Mouse (Mus musculus) MEL (cell line): ENCODE results near the gene Zfp568.

ENCODE experiments used
- CHD1 ChIP-seq: IDR thresholded peaks from 2 replicates; pipeline ENCODE4 v1.6.1; 2012; ENCODE audit warnings: low read depth, mild to moderate bottlenecking, inconsistent platforms, low read length, improper control_type of control experiment
- CTCF ChIP-seq, 3 experiments: IDR thresholded peaks in 2 of 3; conservative IDR thresholded peaks in 1 of 3; 2 replicates each; pipeline ENCODE4 v1.5.1; 2011 to 2012; ENCODE audit warnings: low read length in 3 of 3, low read depth in 2 of 3, mild to moderate bottlenecking in 2 of 3, improper control_type of control experiment in 1 of 3, inconsistent platforms in 1 of 3, mixed read lengths in 1 of 3, moderate library complexity in 1 of 3; ENCODE audit not compliant: control insufficient read depth in 1 of 3, insufficient read depth in 1 of 3, poor library complexity in 1 of 3, severe bottlenecking in 1 of 3
- EP300 ChIP-seq, 2 experiments: IDR thresholded peaks; 2 replicates each; pipeline ENCODE4 v1.6.1; 2011; ENCODE audit warnings: improper control_type of control experiment in 2 of 2, low read length in 2 of 2, low read depth in 1 of 2, mild to moderate bottlenecking in 1 of 2
- GATA1 ChIP-seq: IDR thresholded peaks from 2 replicates; pipeline ENCODE4 v1.6.1; 2011; ENCODE audit warnings: low read depth, low read length, improper control_type of control experiment
- HCFC1 ChIP-seq: IDR thresholded peaks from 2 replicates; pipeline ENCODE4 v1.6.1; 2012; ENCODE audit warnings: low read depth, mild to moderate bottlenecking, inconsistent platforms, low read length, improper control_type of control experiment, moderate library complexity
- JUND ChIP-seq: IDR thresholded peaks from 2 replicates; pipeline ENCODE4 v1.6.1; 2011; ENCODE audit warnings: low read depth, mild to moderate bottlenecking, improper control_type of control experiment, low read length
- MAX ChIP-seq: IDR thresholded peaks from 2 replicates; pipeline ENCODE4 v1.6.1; 2011; ENCODE audit warnings: low read length, improper control_type of control experiment
- MAZ ChIP-seq: IDR thresholded peaks from 2 replicates; pipeline ENCODE4 v1.6.1; 2012; ENCODE audit warnings: low read depth, mild to moderate bottlenecking, inconsistent platforms, low read length, improper control_type of control experiment
- POLR2A ChIP-seq, 2 experiments: IDR thresholded peaks; 2 replicates each; pipeline ENCODE4 v1.6.1; 2011 to 2012; ENCODE audit warnings: low read length in 2 of 2, mild to moderate bottlenecking in 2 of 2, control low read depth in 1 of 2, improper control_type of control experiment in 1 of 2, low read depth in 1 of 2, moderate library complexity in 1 of 2; ENCODE audit not compliant: control insufficient read depth in 1 of 2, insufficient read depth in 1 of 2, poor library complexity in 1 of 2
- TAL1 ChIP-seq: IDR thresholded peaks from 2 replicates; pipeline ENCODE4 v1.6.1; 2012; ENCODE audit warnings: mild to moderate bottlenecking, inconsistent platforms, low read length, moderate library complexity, mixed read lengths
- USF1 ChIP-seq: IDR thresholded peaks from 2 replicates; pipeline ENCODE4 v1.6.1; 2014; ENCODE audit warnings: low read depth, mild to moderate bottlenecking, inconsistent platforms, low read length, improper control_type of control experiment, moderate library complexity
- ZC3H11A ChIP-seq: IDR thresholded peaks from 2 replicates; pipeline ENCODE4 v1.6.1; 2012; ENCODE audit warnings: low read depth, mild to moderate bottlenecking, inconsistent platforms, low read length, improper control_type of control experiment

DNA sequence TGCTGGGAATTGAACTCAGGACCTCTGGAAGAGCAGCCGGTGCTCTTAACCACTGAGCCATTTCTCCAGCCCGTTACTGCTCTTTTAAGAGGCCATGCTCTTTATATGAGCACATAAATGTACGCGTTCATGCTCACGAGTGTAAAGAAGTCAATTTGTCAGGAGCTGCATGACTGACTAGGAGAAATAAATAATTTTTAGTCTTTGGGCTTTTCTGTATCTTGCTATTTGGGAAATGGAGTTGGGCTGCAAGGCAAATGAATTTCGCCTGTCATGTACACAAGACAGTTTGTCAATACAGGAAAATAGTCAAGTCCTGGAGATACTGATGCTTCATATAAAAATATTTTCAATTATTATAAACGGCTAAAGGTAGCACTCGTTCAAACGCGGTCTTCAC lies 30.7 kb upstream of the Zfp568 start:
- TF ChIP-seq POLR2A (IDR thresholded peaks at IDR 0.05; ENCODE audit: control insufficient read depth in 1 of 2, insufficient read depth in 1 of 2, low read depth in 1 of 2, low read length in 2 of 2, poor library complexity in 1 of 2) (no peak), EP300 (IDR thresholded peaks at IDR 0.05; ENCODE audit: low read depth in 1 of 2, low read length in 2 of 2) (no peak), CTCF (IDR thresholded peaks at IDR 0.05 in 2 of 3, conservative IDR thresholded peaks at IDR 0.05 in 1 of 3; ENCODE audit: control insufficient read depth in 1 of 3, insufficient read depth in 1 of 3, low read depth in 2 of 3, low read length in 3 of 3, poor library complexity in 1 of 3, severe bottlenecking in 1 of 3) (no peak), HCFC1 (no peak), TAL1 (no peak), MAZ (no peak), USF1 (no peak), JUND (no peak), ZC3H11A (no peak), MAX (no peak), CHD1 (no peak), GATA1 (no peak)
